Mouse (Mus musculus) heart, postnatal 0 days (tissue): ENCODE results near the gene Rrnad1.

ENCODE experiments used
- CTCF ChIP-seq: IDR thresholded peaks from 2 replicates; pipeline ENCODE4 v1.5.1; 2016; ENCODE audit warnings: antibody characterized with exemption, control low read depth, low read depth
- EP300 ChIP-seq: IDR thresholded peaks from 2 replicates; pipeline ENCODE4 v1.6.1; 2016; ENCODE audit warnings: antibody characterized with exemption, low read depth

DNA sequence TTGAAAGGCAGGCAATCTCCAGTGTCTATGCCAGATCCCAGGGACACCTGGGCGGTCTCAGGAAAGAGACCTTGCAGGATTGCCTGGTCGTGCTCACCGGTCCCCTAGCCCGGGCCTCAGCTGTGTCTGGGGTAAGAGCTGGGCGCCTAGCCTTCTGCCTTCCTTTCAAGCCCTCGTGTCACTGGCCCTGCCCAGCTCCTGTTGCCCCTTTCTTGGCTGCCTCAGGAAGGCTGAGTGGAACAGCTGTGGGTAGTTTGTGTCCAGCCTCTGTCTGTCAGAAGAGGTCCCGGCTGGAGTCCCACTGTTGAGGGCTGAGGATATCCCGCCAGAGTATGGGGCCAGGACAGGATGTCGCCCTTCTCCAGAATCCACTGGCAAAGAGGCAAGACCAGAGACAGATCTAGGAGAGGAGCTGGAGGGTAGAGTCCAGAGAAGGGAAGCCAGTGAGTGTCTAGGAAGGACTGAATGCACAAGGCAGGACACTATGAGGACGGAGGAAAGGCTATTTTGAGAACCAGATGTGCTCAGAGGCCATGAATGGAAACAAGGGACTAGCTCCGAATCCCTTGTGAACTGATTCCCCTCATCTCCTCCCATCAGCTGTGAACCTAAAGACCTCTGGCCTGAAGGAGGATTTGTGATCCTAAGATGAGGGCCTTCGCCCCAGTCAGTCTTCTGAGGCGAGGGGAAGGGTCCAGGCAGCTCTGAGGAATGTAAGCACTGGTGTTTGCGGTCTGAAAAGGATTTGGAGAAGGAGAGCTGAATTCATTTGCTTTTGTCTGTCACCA lies 43.3 kb upstream of the Rrnad1 start:
- TF ChIP-seq CTCF (no peak), EP300 (no peak)
